Mouse (Mus musculus) thymus, postnatal 4 days (tissue): Measurements from ENCODE around the gene Senp1.
A peak's percentile ranks its signal among the peaks of the same experiment; 100 is the strongest.

Source experiments
- DNase-seq: peaks from one replicate; pipeline ENCODE4 v3.0.0; 2021

Gene Senp1

GRCm38 (mm10) chr15:98043967-98044366 is 49.6 kb downstream of the Senp1 start:
- no peak for DNase-seq

GRCm38 (mm10) chr15:98042508-98042907 is 51.0 kb downstream of the Senp1 start:
- no peak for DNase-seq

- no peak for DNase-seq
Observed at GRCm38 (mm10) chr15:98039682-98040081, 53.9 kb downstream of the Senp1 start.

GRCm38 (mm10) chr15:98036578-98036977 is 57.0 kb downstream of the Senp1 start:
- DNase-seq, result no peak

- no peak for DNase-seq
Observed at GRCm38 (mm10) chr15:98035076-98035755, 58.3 kb downstream of the Senp1 start.

GRCm38 (mm10) chr15:98033233-98033748 is 60.3 kb downstream of the Senp1 start:
- DNase-seq, result no peak

- no peak for DNase-seq
Observed at GRCm38 (mm10) chr15:98029798-98030197, 63.7 kb downstream of the Senp1 start.

- no peak for DNase-seq
Observed at GRCm38 (mm10) chr15:98026967-98027904, 66.3 kb downstream of the Senp1 start.

- no peak for DNase-seq
Observed at GRCm38 (mm10) chr15:98025611-98026010, 67.9 kb downstream of the Senp1 start.

- no peak for DNase-seq
Observed at GRCm38 (mm10) chr15:98023137-98023536, 70.4 kb downstream of the Senp1 start.

GRCm38 (mm10) chr15:98021886-98022285 is 71.7 kb downstream of the Senp1 start:
- no peak for DNase-seq

GRCm38 (mm10) chr15:98019047-98019446 is 74.5 kb downstream of the Senp1 start:
- DNase-seq, result no peak

- no peak for DNase-seq
Observed at GRCm38 (mm10) chr15:98017925-98018324, 75.6 kb downstream of the Senp1 start.

- DNase-seq, result no peak
Observed at GRCm38 (mm10) chr15:98012810-98013209, 80.7 kb downstream of the Senp1 start.

GRCm38 (mm10) chr15:98005181-98005580 is 88.4 kb downstream of the Senp1 start:
- DNase-seq, result no peak

- peak; percentile 16 for DNase-seq
Observed at GRCm38 (mm10) chr15:98004740-98005159, 88.8 kb downstream of the Senp1 start.

GRCm38 (mm10) chr15:98003822-98004739 is 89.5 kb downstream of the Senp1 start, which contains the start of gene Col2a1:
Gene Col2a1, minus strand, starts transcription at chr15:98004695.
- peak; percentile 41 for DNase-seq

- peak; percentile 56 for DNase-seq
Observed at GRCm38 (mm10) chr15:98002991-98003821, 90.3 kb downstream of the Senp1 start.

- peak; percentile 23 for DNase-seq
Observed at GRCm38 (mm10) chr15:98002113-98002990, 91.2 kb downstream of the Senp1 start.

GRCm38 (mm10) chr15:98001321-98002112 is 92.0 kb downstream of the Senp1 start:
- DNase-seq, result no peak
